Mouse (Mus musculus) limb, embryonic 10.5 days (tissue): ENCODE measurements around the gene Olfr315. TPM values are rescaled to one million over a fixed set of nuclear protein-coding genes. Genes with fewer than 3 reads are reported as not detected.
"Not testable (repeated sequence)": the region's sequence is repeated elsewhere in the genome, so short reads cannot be mapped to it uniquely, and the experiment has no call there.

ENCODE experiments used
- DNase-seq: peaks from one replicate; pipeline ENCODE4 v3.0.0-alpha.2; 2017; ENCODE audit warnings: low spot score
- H3K27ac ChIP-seq: fragments of 300-500 bp; sonication (generic); 2 replicates; pipeline ENCODE4 v1.5.1; 2016; ENCODE audit warnings: mild to moderate bottlenecking
- H3K27me3 ChIP-seq: fragments of 300-500 bp; sonication (generic); 2 replicates; pipeline ENCODE4 v1.6.1; 2016; ENCODE audit warnings: low read depth, mild to moderate bottlenecking; ENCODE audit not compliant: poor library complexity, severe bottlenecking
- H3K36me3 ChIP-seq: fragments of 300-500 bp; sonication (generic); 2 replicates; pipeline ENCODE4 v1.6.1; 2016; ENCODE audit warnings: mild to moderate bottlenecking, moderate library complexity
- H3K4me1 ChIP-seq: fragments of 300-500 bp; sonication (generic); 2 replicates; pipeline ENCODE4 v1.6.1; 2016
- H3K4me3 ChIP-seq: fragments of 300-500 bp; sonication (generic); 2 replicates; pipeline ENCODE4 v1.5.1; 2016; ENCODE audit warnings: mild to moderate bottlenecking, moderate library complexity
- H3K9me3 ChIP-seq: fragments of 300-500 bp; sonication (generic); replicated peaks from 2 replicates; pipeline ENCODE4 v1.6.1; 2016; ENCODE audit warnings: mild to moderate bottlenecking
- WGBS: fragments of 180-500 bp; shearing (Covaris S2); methylation state at CpG from one replicate; pipeline ENCODE4 v1.1.7; 2016; 5-methylcytosine and 5-hydroxymethylcytosine counted together
- polyA plus RNA-seq: library from polyadenylated mRNA; unstranded; fragments of >200 nt; fragmentation: Nextera tagmentation; extraction: Ambion mirVana; gene quantifications from 2 replicates; pipeline ENCODE4 v1.2.1, GENCODE M21; 2016

Gene Olfr315
- polyA plus RNA-seq, result not detected in 2 replicates

DNA sequence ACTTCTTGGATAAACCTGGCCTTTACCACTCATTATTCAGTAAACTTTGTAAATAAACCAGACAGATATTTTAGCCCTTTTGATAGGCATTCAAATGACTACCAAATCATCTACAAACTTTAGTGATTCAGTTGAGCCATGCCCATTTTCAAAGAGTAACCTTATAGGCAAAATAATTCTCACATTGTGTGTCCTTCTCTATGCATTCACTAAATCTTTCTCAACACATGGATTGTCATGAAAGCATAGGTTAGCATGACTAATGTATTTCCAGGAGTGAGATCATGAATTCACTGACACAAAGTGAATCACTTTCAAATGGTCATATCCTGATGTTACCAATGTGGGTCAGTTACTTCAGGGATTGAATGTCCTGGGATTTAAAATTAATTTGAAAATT, at the start of gene Olfr315:
TSS of gene Olfr315 (plus strand) at position 301 of the 400 bp plus-strand sequence.
- Histone ChIP-seq H3K36me3 (no peaks in the 10 kb centered on the region), H3K27me3 (no peaks in the 10 kb centered on the region), H3K27ac (no peak within 1 kb of the TSS), H3K9me3 (no peaks in the 10 kb centered on the region), H3K4me1 (no peaks in the 10 kb centered on the region), H3K4me3 (no peak within 1 kb of the TSS)
- DNase-seq, result no peak

DNA sequence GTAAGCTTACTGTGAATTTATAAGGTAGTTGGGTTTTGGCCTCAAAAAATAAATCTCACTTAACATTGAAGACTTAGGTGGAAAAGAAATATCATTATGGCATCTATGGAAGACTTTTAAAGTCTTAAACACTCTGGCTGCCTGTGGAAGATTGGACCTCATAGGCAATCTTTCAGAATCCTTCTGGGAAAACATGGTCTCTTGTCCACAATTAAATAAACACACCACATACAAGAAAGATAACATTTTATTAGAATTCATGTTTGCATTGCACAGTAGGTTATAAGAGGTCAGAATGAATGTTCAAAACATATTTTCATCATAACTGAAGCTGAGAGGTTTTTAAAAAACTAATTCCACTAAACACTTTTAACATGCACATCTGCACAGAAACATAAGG, 49.1 kb upstream of the Olfr315 start, which contains the start of gene Olfr318:
TSS of gene Olfr318 (minus strand) at position 101 of the 400 bp plus-strand sequence.
- H3K9me3 ChIP-seq, result no peaks in the 10 kb centered on the region
- H3K27me3 ChIP-seq, result no peaks in the 10 kb centered on the region
- no peak for DNase-seq
- H3K36me3 ChIP-seq, result no peaks in the 10 kb centered on the region
- H3K4me3 ChIP-seq, result no peak within 1 kb of the TSS
- no peaks in the 10 kb centered on the region for H3K4me1 ChIP-seq
- H3K27ac ChIP-seq, result no peak within 1 kb of the TSS

DNA sequence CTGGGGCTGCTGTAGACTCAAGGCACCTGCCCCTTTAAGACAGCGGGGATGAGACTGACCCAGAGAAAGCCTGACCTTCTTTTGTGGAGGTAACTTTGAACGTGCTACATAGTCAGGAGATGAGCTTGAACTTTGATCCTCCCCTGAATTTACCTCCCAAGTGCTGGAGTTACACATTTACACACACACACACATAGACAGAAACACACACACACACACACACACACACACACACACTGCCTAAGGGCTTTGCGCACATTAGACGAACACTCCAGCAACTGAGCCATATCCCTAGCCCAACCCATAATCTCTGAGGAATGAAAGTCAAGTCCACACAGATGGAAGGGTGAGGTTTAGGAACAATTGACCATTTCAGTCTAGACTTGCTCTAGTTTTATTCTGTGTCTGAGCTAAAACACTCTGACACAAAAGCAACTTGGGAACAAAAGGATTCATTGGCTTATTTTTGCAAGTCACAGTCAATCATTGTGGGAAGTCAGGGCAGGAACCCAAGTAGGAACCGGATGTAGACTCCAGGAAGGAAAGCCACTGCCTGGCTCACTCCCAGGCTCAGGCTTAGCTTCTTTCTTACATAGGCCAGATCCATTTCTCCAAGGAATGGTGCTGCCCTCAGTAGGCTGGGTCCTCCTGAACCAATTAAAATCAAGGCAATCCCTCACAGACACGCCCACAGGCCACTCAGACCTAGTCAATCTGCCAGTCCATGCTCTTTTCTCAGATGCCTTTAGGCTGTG, 44.9 kb upstream of the Olfr315 start:
- H3K4me1 ChIP-seq, H3K27ac ChIP-seq, H3K27me3 ChIP-seq, H3K4me3 ChIP-seq, H3K9me3 ChIP-seq, DNase-seq, H3K36me3 ChIP-seq: not testable (repeated sequence)
- 83% methylated on average over 6 of the region's 6 CpGs for WGBS

DNA sequence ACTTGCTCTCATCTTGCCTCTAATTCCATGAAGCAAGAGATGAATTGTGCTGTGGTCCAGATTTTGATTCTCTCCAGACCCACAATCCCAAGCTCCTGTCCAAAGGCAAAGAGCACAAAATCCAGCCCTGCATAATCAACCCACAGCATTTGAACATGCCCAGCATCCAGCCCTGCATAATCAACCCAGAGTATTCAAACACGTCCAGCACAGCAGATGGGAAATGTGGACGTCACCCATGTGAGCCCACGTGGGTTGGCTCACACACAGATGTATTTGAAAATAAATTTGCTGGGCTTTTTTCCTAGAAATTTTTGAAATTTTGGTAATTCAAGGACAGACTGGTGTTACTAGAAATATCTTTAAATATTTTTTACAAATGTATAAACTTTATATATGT, 39.6 kb upstream of the Olfr315 start:
- 79% methylated on average over 3 of the region's 3 CpGs for WGBS
- no peak overlapping the region for H3K4me3 ChIP-seq
- DNase-seq, result no peak
- no peaks in the 10 kb centered on the region for H3K36me3 ChIP-seq
- H3K4me1 ChIP-seq, result no peaks in the 10 kb centered on the region
- no peak overlapping the region for H3K27ac ChIP-seq
- H3K9me3 ChIP-seq, result no peaks in the 10 kb centered on the region
- H3K27me3 ChIP-seq, result no peaks in the 10 kb centered on the region

DNA sequence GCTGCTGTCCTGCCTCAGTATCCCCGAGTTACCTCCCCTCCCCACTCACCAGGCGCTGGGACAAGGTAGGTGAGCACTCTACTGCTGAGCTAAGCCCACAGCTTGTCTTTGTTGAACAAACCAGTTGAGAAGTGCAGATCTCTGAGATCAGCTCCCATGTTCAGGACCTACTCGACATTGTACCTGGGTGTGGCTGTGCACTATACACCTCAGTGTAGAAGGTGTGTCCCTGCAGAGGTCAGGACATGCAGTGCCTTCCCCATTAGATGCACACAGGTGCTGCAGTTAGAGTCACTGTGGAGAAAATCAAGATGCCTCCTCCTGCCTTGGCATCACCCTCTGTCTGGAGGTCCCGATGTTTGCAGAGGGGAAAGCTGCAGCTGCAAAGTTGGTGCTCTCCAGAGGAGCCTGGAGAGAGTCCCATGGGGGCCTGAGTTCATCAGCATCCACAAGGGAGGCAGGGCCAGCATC, 34.2 kb upstream of the Olfr315 start, which contains the start of gene Olfr317:
TSS of gene Olfr317 (minus strand) at position 421 of the 471 bp plus-strand sequence.
- DNase-seq, result no peak
- H3K27ac ChIP-seq, result no peak within 1 kb of the TSS
- WGBS, result 75% methylated on average over 4 of the region's 4 CpGs
- no peaks in the 10 kb centered on the region for H3K4me1 ChIP-seq
- no peaks in the 10 kb centered on the region for H3K36me3 ChIP-seq
- no peaks in the 10 kb centered on the region for H3K27me3 ChIP-seq
- no peaks in the 10 kb centered on the region for H3K9me3 ChIP-seq
- no peak within 1 kb of the TSS for H3K4me3 ChIP-seq

DNA sequence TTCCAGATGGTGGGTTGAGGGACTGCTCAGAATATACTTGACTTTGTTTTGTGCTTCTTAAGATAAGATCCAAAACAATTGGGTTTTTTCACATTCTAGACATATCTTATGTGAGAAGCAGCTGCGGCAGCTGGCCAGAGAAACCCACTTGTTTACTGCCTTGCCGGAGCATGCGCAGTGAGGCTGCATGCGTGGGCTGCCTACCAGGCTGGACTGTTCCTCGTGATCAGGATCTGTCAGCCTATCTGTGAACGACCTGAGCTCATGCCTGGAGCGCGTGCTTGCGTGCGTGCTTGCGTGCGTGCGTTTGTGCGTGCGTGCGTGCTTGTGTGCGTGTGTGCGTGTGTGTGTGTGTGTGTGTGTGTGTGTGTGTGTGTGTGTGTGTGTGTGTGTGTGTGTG, 21.9 kb upstream of the Olfr315 start:
- H3K36me3 ChIP-seq, H3K4me1 ChIP-seq: not testable (repeated sequence)
- 77% methylated on average over 18 of the region's 18 CpGs for WGBS

DNA sequence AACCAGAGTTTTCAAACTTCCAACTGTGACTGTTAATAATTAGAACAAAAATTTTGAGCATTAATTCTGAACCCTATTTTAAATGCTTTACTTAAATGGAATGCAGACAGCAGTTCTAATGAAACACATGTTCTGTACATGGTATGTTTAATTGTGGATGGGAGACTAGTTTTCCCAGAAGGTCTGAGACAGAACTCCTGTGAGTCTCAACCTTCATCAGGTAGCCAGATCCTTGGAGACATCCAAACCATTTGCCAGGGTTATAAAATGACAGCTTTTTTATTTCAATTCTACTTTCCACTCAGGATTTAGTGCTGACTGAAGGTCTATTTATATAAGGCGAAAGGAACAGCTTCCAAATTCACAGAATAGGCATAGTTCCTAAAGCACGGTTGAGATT, 20.6 kb upstream of the Olfr315 start, which contains the start of gene Olfr316:
TSS of gene Olfr316 (plus strand) at position 301 of the 400 bp plus-strand sequence.
- WGBS, result 92% methylated on average over 2 of the region's 2 CpGs

More for the DNA sequence above, 21.9 kb upstream of the Olfr315 start:
- H3K27me3 ChIP-seq, H3K9me3 ChIP-seq, H3K27ac ChIP-seq, DNase-seq, H3K4me3 ChIP-seq: not testable (repeated sequence)

DNA sequence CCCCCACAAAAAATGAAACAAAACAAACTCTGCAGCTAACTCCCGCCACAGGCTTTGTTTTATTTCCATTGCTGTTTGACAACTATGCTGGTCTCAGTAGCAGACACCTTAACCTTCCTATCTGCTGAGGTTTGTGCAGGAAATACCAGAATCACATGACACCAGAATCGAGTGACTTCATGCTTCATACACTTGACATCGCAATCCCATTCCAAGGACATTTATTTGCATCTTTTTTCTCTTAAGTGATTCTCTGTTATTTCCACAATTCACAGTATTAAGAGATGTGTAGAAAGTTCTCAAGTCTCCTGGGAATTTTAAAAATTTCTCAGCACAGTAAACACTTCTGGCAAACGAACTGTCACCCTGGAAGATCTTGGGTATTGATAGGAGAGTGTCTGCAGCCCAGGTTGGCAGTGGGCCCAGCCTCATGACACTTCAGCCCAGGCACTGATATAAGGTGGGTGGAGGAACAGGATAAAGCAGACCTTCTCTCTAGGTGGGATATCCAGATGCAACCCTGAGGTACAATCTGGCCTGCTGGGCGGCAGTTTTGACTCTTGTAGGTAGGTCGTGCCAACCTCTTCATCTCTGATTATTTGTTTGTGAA, 9.6 kb downstream of the Olfr315 start, which contains the start of gene Olfr314:
TSS of gene Olfr314 (plus strand) at position 473 of the 610 bp plus-strand sequence.
- no peak within 1 kb of the TSS for H3K27ac ChIP-seq
- H3K4me1 ChIP-seq, result no peaks in the 10 kb centered on the region
- WGBS, result 88% methylated on average over 6 of the region's 6 CpGs
- H3K9me3 ChIP-seq, result no peaks in the 10 kb centered on the region
- DNase-seq, result no peak
- no peaks in the 10 kb centered on the region for H3K27me3 ChIP-seq
- H3K36me3 ChIP-seq, result no peaks in the 10 kb centered on the region
- no peak within 1 kb of the TSS for H3K4me3 ChIP-seq

More for the DNA sequence above, 20.6 kb upstream of the Olfr315 start, which contains the start of gene Olfr316:
- H3K9me3 ChIP-seq, result no peaks in the 10 kb centered on the region
- H3K27ac ChIP-seq, result no peak within 1 kb of the TSS
- no peak within 1 kb of the TSS for H3K4me3 ChIP-seq
- DNase-seq, result no peak
- no peaks in the 10 kb centered on the region for H3K27me3 ChIP-seq
- H3K36me3 ChIP-seq, result no peaks in the 10 kb centered on the region
- H3K4me1 ChIP-seq, result no peaks in the 10 kb centered on the region

DNA sequence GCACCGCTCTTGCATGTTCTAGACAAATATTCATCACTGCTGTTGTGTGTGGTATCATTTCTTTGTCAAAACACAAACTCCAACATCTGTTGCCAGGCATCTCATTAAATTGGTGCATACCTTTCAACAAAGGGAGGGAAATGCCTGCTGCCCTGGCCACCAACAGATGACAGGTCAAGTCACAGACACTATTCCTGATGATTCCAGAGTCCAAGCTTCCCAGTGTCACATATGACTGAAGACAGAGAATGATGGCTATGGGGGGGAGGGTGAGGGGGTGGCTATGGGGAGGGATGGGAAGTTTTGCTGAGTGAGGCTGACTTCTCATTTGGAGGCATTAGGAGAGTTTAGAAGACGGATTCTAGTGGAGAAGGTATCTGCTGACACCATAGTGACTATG, 11.2 kb downstream of the Olfr315 start:
- WGBS, result 82% methylated on average over 2 of the region's 2 CpGs
- Histone ChIP-seq H3K9me3 (no peaks in the 10 kb centered on the region), H3K4me3 (no peak overlapping the region), H3K27ac (no peak overlapping the region), H3K27me3 (no peaks in the 10 kb centered on the region), H3K36me3 (no peaks in the 10 kb centered on the region), H3K4me1 (no peaks in the 10 kb centered on the region)
- no peak for DNase-seq

DNA sequence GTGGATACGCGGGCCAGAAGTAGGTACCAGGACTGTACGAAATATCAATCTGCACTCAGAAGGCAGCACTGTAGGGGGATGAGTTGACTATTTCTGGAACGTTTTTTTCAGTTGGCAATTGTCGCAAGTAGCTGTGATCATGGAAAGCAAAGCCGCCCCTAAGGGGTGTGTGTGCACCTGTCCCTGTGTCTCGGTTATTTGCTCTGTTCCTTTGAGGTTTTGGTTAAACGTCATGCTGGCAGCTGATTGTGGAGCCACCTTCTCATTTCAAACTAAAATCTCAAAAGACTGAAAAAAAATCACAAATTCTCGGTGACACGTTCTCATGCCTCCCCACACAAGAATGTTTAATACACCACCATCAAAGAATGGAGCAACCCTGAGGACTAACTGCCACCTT, 14.7 kb downstream of the Olfr315 start:
- DNase-seq, result no peak
- no peaks in the 10 kb centered on the region for H3K9me3 ChIP-seq
- H3K4me3 ChIP-seq, result no peak overlapping the region
- no peaks in the 10 kb centered on the region for H3K4me1 ChIP-seq
- H3K27me3 ChIP-seq, result no peaks in the 10 kb centered on the region
- H3K36me3 ChIP-seq, result no peaks in the 10 kb centered on the region
- no peak overlapping the region for H3K27ac ChIP-seq
- WGBS, result 89% methylated on average over 10 of the region's 10 CpGs

DNA sequence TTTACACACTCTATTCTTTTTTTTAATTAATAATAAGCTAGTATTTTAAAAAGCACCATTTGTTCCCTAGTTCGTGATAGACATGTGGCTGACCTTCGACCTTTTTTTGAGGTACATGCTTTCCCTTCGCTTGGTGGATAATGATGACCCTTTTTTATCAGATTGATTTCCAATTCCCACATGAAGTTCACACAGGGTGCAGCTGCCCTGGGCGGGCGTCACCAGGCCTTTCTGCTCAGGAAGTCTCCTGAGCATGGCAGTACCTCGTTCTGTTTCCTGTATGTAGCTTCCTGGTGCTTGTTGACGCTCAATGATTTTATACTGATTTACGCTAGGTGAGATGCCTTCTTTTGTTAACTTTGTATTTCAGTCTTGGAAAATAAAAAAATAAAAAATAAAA, 15.4 kb downstream of the Olfr315 start:
- no peak overlapping the region for H3K4me3 ChIP-seq
- H3K27me3 ChIP-seq, result no peaks in the 10 kb centered on the region
- DNase-seq, result no peak
- no peaks in the 10 kb centered on the region for H3K4me1 ChIP-seq
- H3K27ac ChIP-seq, result no peak overlapping the region
- no peaks in the 10 kb centered on the region for H3K9me3 ChIP-seq
- H3K36me3 ChIP-seq, result no peaks in the 10 kb centered on the region
- WGBS, result 85% methylated on average over 8 of the region's 8 CpGs

DNA sequence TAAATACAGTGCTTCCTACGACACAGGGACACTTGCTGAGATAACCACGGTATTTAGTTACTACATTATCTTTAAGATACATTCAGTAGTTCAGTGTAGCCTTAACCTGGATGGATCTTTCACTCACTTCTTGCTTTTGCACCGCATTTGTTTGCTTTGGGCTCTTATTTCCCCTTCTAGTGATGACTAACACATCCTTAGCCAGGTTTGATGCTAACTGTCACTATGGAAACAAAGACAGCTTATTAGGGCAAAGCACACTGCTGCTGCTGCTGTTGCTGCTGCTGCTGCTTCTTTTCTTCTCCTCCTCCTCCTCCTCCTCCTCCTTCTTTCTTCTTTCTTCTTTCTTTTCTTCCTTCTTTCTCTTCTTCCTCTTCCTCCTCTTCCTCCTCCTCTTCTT, 16.5 kb downstream of the Olfr315 start:
- no peaks in the 10 kb centered on the region for H3K9me3 ChIP-seq
- H3K36me3 ChIP-seq, result no peaks in the 10 kb centered on the region
- H3K27me3 ChIP-seq, result no peaks in the 10 kb centered on the region
- H3K4me1 ChIP-seq, result no peaks in the 10 kb centered on the region
- H3K4me3 ChIP-seq, result no peak overlapping the region
- WGBS, result 45% methylated on average over 3 of the region's 3 CpGs
- H3K27ac ChIP-seq, result no peak overlapping the region
- DNase-seq, result no peak

DNA sequence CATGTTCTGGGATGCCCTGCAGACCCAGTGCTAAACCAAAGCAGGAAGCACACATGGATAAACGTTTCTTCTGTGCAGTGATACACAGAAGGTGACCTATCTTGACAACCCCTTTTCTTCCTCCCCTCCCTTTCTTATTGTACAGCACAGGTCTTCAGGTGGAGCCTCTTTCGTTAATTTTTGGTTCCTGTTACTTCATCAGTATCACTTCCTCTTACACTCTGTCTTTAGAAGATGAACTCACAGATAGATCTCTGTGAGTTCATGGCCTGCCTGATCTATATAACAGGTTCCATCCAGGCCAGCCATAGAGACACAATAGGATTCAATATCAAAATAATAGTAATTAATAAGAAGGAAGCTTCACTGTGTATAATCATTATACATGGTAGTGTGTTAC, 17.1 kb downstream of the Olfr315 start:
- no peak overlapping the region for H3K27ac ChIP-seq
- H3K9me3 ChIP-seq, result no peaks in the 10 kb centered on the region
- H3K4me3 ChIP-seq, result no peak overlapping the region
- H3K36me3 ChIP-seq, result no peaks in the 10 kb centered on the region
- no peaks in the 10 kb centered on the region for H3K27me3 ChIP-seq
- DNase-seq, result no peak
- WGBS, result 66% methylated on average over 2 of the region's 2 CpGs
- H3K4me1 ChIP-seq, result no peaks in the 10 kb centered on the region
